In genomic region chr19:36696601-36697122, GRCm38 (mm10) we compare ENCODE assay signal across 9 mouse cellular contexts. TPM values are rescaled to one million over a fixed set of nuclear protein-coding genes. Genes with fewer than 3 reads are reported as not detected.
DNase-seq lines count a peak whose midpoint lies in the region; ATAC-seq and TF ChIP-seq lines count a peak whose summit lies in the region.
"Had no signal": no experiment of that assay in that cellular context is flagged by ENCODE, and none has a peak within 500 bp of the region (broad histone marks: within the 10 kb centered on the region; RNA-seq: fewer than 3 reads in every experiment).

No protein-coding gene starts in this region.

- WGBS in embryonic facial prominence, embryonic 13.5 days, result 60% methylated on average over 7 of the region's 7 CpGs
- 24% methylated on average over 7 of the region's 7 CpGs for WGBS in hindbrain, postnatal 0 days
- WGBS in midbrain, embryonic 11.5 days, result 82% methylated on average over 7 of the region's 7 CpGs

- H3K4me3 ChIP-seq in gastrocnemius, adult 2 months, result no peak overlapping the region
- no peak overlapping the region for H3K4me3 ChIP-seq in embryonic facial prominence, embryonic 13.5 days
- H3K4me3 ChIP-seq in hindbrain, postnatal 0 days (ENCODE audit: low read length), result no peak overlapping the region
- H3K4me3 ChIP-seq in midbrain, embryonic 11.5 days (ENCODE audit: low read depth, low read length), result no peak overlapping the region
- H3K4me3 ChIP-seq: liver, embryonic 13.5 days had no signal

- intact Hi-C loops in gastrocnemius, adult 2 months (cut with DNase I), result no loop called here

- DNase-seq in gastrocnemius, adult 2 months, result peak; percentile 49
- DNase-seq in gastrocnemius, adult 18-20 months (ENCODE audit: low spot score), result no peak
- peak; percentile 81 for DNase-seq in hindbrain, postnatal 0 days (ENCODE audit: low spot score)
- DNase-seq in midbrain, embryonic 11.5 days (ENCODE audit: low spot score, missing footprints), result peak; percentile 78
- no peak for DNase-seq in adrenal gland, postnatal 14 days
- DNase-seq in adrenal gland, adult 18-20 months (ENCODE audit: low spot score in 2 of 2), result no peak
- DNase-seq in right cerebral cortex, postnatal 14 days, result no peak
- DNase-seq: liver, embryonic 13.5 days had no signal

- H3K9ac ChIP-seq in embryonic facial prominence, embryonic 13.5 days, result no peak overlapping the region
- H3K9ac ChIP-seq in hindbrain, postnatal 0 days (replicated peaks; ENCODE audit: low read length), result no peak overlapping the region
- no peak overlapping the region for H3K9ac ChIP-seq in midbrain, embryonic 11.5 days (ENCODE audit: low read length)
- H3K9ac ChIP-seq: liver, embryonic 13.5 days had no signal

- H3K4me2 ChIP-seq in embryonic facial prominence, embryonic 13.5 days, result no peak overlapping the region
- H3K4me2 ChIP-seq in hindbrain, postnatal 0 days (ENCODE audit: low read depth, low read length), result no peak overlapping the region
- H3K4me2 ChIP-seq in midbrain, embryonic 11.5 days, result no peak overlapping the region
- H3K4me2 ChIP-seq: liver, embryonic 13.5 days had no signal

- no peaks in the 10 kb centered on the region for H3K27me3 ChIP-seq in embryonic facial prominence, embryonic 13.5 days
- H3K27me3 ChIP-seq in hindbrain, postnatal 0 days (ENCODE audit: insufficient read depth, low read length), result no peaks in the 10 kb centered on the region
- H3K27me3 ChIP-seq in midbrain, embryonic 11.5 days (ENCODE audit: control insufficient read depth, insufficient read depth, low read length), result no peaks in the 10 kb centered on the region
- H3K27me3 ChIP-seq: liver, embryonic 13.5 days had no signal

- H3K36me3 ChIP-seq in embryonic facial prominence, embryonic 13.5 days, result no peaks in the 10 kb centered on the region
- no peaks in the 10 kb centered on the region for H3K36me3 ChIP-seq in hindbrain, postnatal 0 days (ENCODE audit: insufficient read depth, low read length)
- no peaks in the 10 kb centered on the region for H3K36me3 ChIP-seq in midbrain, embryonic 11.5 days (ENCODE audit: control insufficient read depth, insufficient read depth, low read length)
- H3K36me3 ChIP-seq: liver, embryonic 13.5 days had no signal

- no peak for ATAC-seq in embryonic facial prominence, embryonic 13.5 days (ENCODE audit: insufficient number of reproducible peaks, insufficient read depth, low FRiP score, low TSS enrichment, low read depth)
- ATAC-seq in hindbrain, postnatal 0 days, result peak; percentile 91
- ATAC-seq in midbrain, embryonic 11.5 days (ENCODE audit: low FRiP score), result no peak

- peaks cover 30% of the 10 kb centered on the region for H3K4me1 ChIP-seq in embryonic facial prominence, embryonic 13.5 days
- H3K4me1 ChIP-seq in hindbrain, postnatal 0 days (ENCODE audit: insufficient read depth, low read length), result peaks cover 13% of the 10 kb centered on the region
- H3K4me1 ChIP-seq in midbrain, embryonic 11.5 days (ENCODE audit: control insufficient read depth, insufficient read depth, low read length), result 0 out of 2 replicates have a peak, but pooled peaks cover 3% of the 10 kb centered on the region
- H3K4me1 ChIP-seq: liver, embryonic 13.5 days had no signal

- peak overlapping the region; percentile 89 for H3K27ac ChIP-seq in gastrocnemius, adult 2 months
- H3K27ac ChIP-seq in embryonic facial prominence, embryonic 13.5 days, result peak overlapping the region; percentile 64; the same call in 1 of the 2 replicates
- peak overlapping the region; percentile 83 for H3K27ac ChIP-seq in hindbrain, postnatal 0 days
- no peak overlapping the region for H3K27ac ChIP-seq in midbrain, embryonic 11.5 days (ENCODE audit: low read depth, low read length)
- H3K27ac ChIP-seq: liver, embryonic 13.5 days had no signal

- H3K9me3 ChIP-seq in embryonic facial prominence, embryonic 13.5 days, result no peaks in the 10 kb centered on the region
- H3K9me3 ChIP-seq in hindbrain, postnatal 0 days (ENCODE audit: low read length), result no peaks in the 10 kb centered on the region
- no peaks in the 10 kb centered on the region for H3K9me3 ChIP-seq in midbrain, embryonic 11.5 days (ENCODE audit: control insufficient read depth, low read length)
- H3K9me3 ChIP-seq: liver, embryonic 13.5 days had no signal

- TF ChIP-seq CTCF in gastrocnemius, adult 2 months (IDR thresholded peaks at IDR 0.05), result no peak
- TF ChIP-seq CTCF in hindbrain, postnatal 0 days (IDR thresholded peaks at IDR 0.05; ENCODE audit: low read depth), result no peak

RNA-seq across cellular contexts. Expression of gene Ppp1r3c, which starts 39.8 kb away (rescaled TPM):
- 100 to 1,000 TPM; 675 to 775 TPM for total RNA-seq in gastrocnemius, adult 2 months (2021)
- total RNA-seq in gastrocnemius, adult 18-20 months (2021), result 100 to 1,000 TPM; 493 to 680 TPM
- polyA plus RNA-seq in embryonic facial prominence, embryonic 13.5 days (2015; fragmentation: Nextera tagmentation; extraction: Ambion mirVana), result 9.3 and 9.9 TPM in 2 replicates
- total RNA-seq in hindbrain, postnatal 0 days (2014; rRNA removed), result 27.2 and 33.6 TPM in 2 replicates
- 12.9 and 14.8 TPM in 2 replicates for polyA plus RNA-seq in hindbrain, postnatal 0 days (2015; fragmentation: Nextera tagmentation; extraction: Ambion mirVana)
- 2.2 and 2.3 TPM in 2 replicates for polyA plus RNA-seq in midbrain, embryonic 11.5 days (2014; fragmentation: Nextera tagmentation; extraction: Ambion mirVana)
- 35.6 and 42.1 TPM in 2 replicates for total RNA-seq in adrenal gland, postnatal 14 days (2021)
- 10 to 100 TPM; 38.4 to 74.9 TPM for total RNA-seq in adrenal gland, adult 18-20 months (2021)

Comparison
In these comparisons a context has a peak if more than half of its experiments do, and no peak if none do; other contexts are left out.
1. DNase-seq: peak in gastrocnemius, adult 2 months (single experiment), hindbrain, postnatal 0 days (single experiment) and midbrain, embryonic 11.5 days (single experiment); none in gastrocnemius, adult 18-20 months (single experiment), adrenal gland, postnatal 14 days (single experiment), adrenal gland, adult 18-20 months (0 of 2) and right cerebral cortex, postnatal 14 days (single experiment).
2. RNA of gene Ppp1r3c, which starts 39.8 kb away (total RNA-seq): 675 to 775 TPM in gastrocnemius, adult 2 months and 493 to 680 TPM in gastrocnemius, adult 18-20 months; 38.4 to 74.9 TPM in adrenal gland, adult 18-20 months, 35.6 to 42.1 TPM in adrenal gland, postnatal 14 days and 27.2 to 33.6 TPM in hindbrain, postnatal 0 days; every median in the first group is over 4 times any median in the second.